Mouse (Mus musculus): ENCODE data around the gene Xpo4.

The Xpo4 gene

DNA sequence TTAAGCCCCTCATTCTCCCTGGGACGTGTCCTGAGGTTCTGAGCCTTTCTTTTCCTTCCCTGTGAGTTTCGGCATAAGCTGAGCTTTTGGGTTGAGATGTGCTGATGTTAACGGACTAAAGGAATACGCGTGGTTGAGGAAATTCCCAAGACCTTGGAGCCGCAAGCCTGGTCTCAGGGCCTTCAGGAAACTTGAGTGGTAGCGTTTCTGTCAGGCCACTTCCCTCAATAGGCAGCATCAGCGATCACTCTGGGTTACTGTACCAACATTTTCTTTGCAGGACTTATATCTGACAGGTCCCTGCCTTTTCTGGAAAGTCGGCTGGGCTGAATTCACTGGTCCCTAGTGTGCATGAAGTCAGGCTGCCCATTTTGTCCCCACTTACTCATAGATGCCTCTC is 128.4 kb downstream of the Xpo4 start:
- no peak for DNase-seq (ENCODE audit: low spot score)

GRCm38 (mm10) chr14:57535646-57536045 is 129.6 kb downstream of the Xpo4 start:
- DNase-seq (ENCODE audit: low spot score) = no peak

DNA sequence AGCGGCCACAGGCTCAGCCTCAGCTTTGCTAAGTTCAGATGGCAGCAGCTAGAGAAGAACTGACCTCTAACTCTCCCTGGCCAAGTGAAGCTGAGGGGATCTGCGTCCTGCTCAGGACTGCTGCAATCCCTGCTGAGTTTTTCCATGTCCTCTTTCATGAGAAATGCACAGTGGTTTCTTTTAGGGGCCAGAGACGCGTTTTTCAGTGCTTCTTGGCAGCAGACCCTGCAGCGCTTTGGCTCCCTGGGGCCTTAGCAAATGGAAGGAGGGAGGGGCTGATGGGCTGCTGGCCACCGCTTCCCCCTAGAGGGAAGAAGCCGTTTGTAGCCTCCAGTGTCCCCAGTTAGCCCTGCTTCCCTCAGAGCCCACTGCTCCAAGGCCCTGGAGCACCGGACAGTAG is 130.3 kb downstream of the Xpo4 start:
- DNase-seq (ENCODE audit: low spot score) = peak; percentile 32

GRCm38 (mm10) chr14:57534346-57534745 is 130.9 kb downstream of the Xpo4 start:
- no peak for DNase-seq (ENCODE audit: low spot score)

DNA sequence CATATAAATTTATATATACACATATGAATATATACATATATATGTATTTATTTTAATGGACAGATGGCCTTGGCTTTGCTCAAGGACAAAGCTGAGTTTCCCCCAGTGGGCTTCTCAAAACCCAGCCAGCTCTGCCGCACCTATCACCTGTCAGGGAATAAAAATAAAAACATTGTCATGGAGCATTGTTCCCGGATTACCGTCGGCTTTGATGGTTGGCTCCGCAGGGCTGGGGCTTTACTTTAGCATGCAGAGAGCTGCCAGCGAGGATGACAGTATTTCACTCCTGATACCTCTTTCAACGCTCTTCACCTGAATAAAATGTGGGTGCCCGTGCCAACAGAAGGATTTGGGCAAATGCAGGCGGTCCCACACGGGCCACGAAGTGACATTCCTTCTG is 131.4 kb downstream of the Xpo4 start:
- DNase-seq (ENCODE audit: low spot score) = no peak

- DNase-seq (ENCODE audit: low spot score) = peak; percentile 62
Observed at GRCm38 (mm10) chr14:57533214-57533613, 132.0 kb downstream of the Xpo4 start.

- no peak for DNase-seq (ENCODE audit: low spot score)
Observed at GRCm38 (mm10) chr14:57532577-57532976, 132.7 kb downstream of the Xpo4 start.

- no peak for DNase-seq (ENCODE audit: low spot score)
Observed at GRCm38 (mm10) chr14:57529786-57530515, 135.3 kb downstream of the Xpo4 start.

DNA sequence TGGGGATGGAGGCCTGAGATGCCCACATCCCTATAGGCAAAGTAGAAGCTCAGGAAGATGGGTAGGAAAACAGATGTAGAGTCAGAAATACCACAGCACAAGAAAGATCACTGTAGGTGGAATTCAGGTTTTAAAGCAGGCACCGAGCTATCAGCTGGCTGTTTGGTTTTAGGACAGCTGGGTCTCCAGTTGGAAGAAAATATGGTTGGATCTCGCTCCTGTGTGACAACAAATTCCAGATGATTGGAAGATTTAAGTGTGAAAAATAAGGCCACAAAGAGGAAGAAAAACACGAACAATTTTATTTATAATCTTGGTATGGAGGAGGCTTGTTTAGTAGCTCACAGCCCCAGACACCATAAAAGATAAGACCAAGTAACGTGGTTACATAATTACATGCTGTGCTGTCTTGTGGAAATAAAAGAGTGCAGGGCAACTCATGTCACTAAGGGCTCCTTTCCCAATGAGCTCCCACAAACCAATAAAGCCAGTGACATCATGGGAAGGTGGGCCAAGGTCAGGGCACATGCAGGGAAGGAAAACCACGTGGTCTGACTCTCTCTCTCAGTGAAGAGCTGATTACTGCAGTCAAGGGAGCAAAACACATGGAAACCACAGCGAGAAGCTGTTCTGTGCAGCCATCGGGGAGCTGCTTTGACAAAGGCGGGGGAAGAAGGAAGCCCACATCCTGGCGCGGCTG is 136.0 kb downstream of the Xpo4 start:
- peak; percentile 29 for DNase-seq (ENCODE audit: low spot score)

DNA sequence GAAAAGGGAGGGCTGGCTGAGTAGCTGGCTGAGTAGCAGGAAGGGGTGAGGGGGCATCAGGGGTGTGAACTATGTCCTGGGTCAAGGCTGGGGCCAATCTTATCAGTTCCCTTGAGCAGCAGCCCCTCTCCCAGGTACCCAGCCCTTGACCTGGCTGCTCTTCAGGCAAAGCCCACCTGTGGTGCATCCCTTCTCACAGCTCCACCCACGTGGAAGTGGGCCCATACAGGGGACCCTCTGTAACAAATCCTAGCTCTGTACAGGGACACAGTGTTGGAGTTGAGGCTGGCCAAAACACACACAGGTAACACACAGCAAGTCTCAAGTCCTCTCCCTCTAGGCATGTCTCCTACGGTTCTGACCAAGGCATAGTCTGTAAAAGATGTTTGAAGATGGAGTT is 137.6 kb downstream of the Xpo4 start:
- DNase-seq (ENCODE audit: low spot score) = no peak
